Mouse (Mus musculus) olfactory bulb, adult 2 months (tissue): ENCODE measurements around the gene Adgre5. TPM values are rescaled to one million over a fixed set of nuclear protein-coding genes. Genes with fewer than 3 reads are reported as not detected.

Source experiments
- H3K27ac ChIP-seq: fragments of 200-500 bp; 2 replicates; pipeline ENCODE4 v1.5.1; 2012; ENCODE audit warnings: low read depth, low read length; ENCODE audit not compliant: insufficient read depth
- H3K4me1 ChIP-seq: fragments of 200-500 bp; 2 replicates; pipeline ENCODE4 v1.6.1; 2012; ENCODE audit warnings: low read length; ENCODE audit not compliant: control insufficient read depth, insufficient read depth
- H3K4me3 ChIP-seq: fragments of 200-500 bp; 2 replicates; pipeline ENCODE4 v1.5.1; 2012; ENCODE audit warnings: mild to moderate bottlenecking, low read depth, low read length, moderate library complexity; ENCODE audit not compliant: insufficient read depth
- CTCF ChIP-seq: fragments of 200-500 bp; IDR thresholded peaks from 2 replicates; pipeline ENCODE4 v1.5.1; 2012; ENCODE audit warnings: low read depth, mild to moderate bottlenecking, low read length, moderate library complexity; ENCODE audit not compliant: insufficient read depth
- POLR2A ChIP-seq: fragments of 200-500 bp; IDR thresholded peaks from 2 replicates; pipeline ENCODE4 v1.6.1; 2012; ENCODE audit warnings: mild to moderate bottlenecking, low read depth, low read length, moderate library complexity; ENCODE audit not compliant: insufficient read depth
- WGBS: fragments of 180-500 bp; shearing (Covaris S2); methylation state at CpG from one replicate; pipeline ENCODE4 v1.1.7; 2018; 5-methylcytosine and 5-hydroxymethylcytosine counted together
- polyA plus RNA-seq: library from polyadenylated mRNA; stranded (reverse); fragments of >200 nt; gene quantifications from 2 replicates; pipeline ENCODE4 v1.2.4, GENCODE M21; 2012; ENCODE audit warnings: low replicate concordance; ENCODE audit not compliant: missing spikeins, insufficient read depth, insufficient read length

The Adgre5 gene
- polyA plus RNA-seq, 1 experiment: not detected

GRCm38 (mm10) chr8:83772701-83773451, 31.8 kb upstream of the Adgre5 start:
- Histone ChIP-seq H3K27ac (no peak overlapping the region), H3K4me3 (no peak overlapping the region; the same call in 1 of the 2 replicates), H3K4me1 (peaks cover 16% of the 10 kb centered on the region)
- 14% methylated on average over 25 of the region's 25 CpGs for WGBS
- TF ChIP-seq CTCF: no peak
- no peak for TF ChIP-seq POLR2A

DNA sequence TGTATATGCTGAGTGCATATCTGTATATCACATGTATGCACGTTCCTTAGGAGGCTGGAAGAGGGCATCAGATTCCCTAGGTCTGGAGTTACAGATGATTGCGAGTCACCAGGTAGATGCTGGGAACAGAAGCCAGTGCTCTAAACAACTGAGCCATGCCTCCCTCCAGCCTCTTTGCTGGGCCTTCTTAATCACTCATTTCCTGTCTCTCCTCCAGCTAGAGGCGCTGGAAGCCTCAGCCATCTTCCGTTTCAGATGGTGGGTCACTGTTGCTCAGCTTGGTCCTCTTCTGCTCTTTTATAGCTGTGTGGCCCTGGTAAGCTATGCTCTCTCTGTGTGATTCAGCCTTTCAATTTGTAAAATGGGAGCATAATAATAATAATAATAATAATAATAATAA, 30.7 kb upstream of the Adgre5 start:
- 85% methylated on average over 4 of the region's 4 CpGs for WGBS
- Histone ChIP-seq H3K27ac (no peak overlapping the region), H3K4me3 (no peak overlapping the region), H3K4me1 (peaks cover 16% of the 10 kb centered on the region)
- no peak for TF ChIP-seq CTCF
- no peak for TF ChIP-seq POLR2A

DNA sequence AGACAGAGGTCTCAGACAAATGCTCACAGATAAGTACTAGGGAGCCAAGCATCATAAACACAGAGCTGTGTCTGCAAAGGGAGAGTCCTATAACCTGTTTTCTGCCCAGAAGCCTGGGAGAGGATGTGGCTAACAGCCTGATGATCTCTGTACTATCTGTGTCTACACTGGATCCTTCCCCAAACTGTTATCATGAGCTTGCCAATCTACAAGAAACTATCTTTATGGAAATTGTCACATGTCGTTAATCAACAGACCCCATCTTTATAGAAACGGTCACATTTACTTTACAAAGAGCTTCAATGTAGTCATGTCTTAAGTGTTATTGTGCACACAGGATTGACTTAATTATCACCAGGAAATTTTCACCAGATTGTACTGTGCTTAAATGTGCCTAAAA, 29.5 kb upstream of the Adgre5 start:
- 88% methylated on average over 2 of the region's 2 CpGs for WGBS
- H3K27ac ChIP-seq: no peak overlapping the region
- peaks cover 16% of the 10 kb centered on the region for H3K4me1 ChIP-seq
- no peak overlapping the region for H3K4me3 ChIP-seq
- TF ChIP-seq CTCF (no peak), POLR2A (no peak)

DNA sequence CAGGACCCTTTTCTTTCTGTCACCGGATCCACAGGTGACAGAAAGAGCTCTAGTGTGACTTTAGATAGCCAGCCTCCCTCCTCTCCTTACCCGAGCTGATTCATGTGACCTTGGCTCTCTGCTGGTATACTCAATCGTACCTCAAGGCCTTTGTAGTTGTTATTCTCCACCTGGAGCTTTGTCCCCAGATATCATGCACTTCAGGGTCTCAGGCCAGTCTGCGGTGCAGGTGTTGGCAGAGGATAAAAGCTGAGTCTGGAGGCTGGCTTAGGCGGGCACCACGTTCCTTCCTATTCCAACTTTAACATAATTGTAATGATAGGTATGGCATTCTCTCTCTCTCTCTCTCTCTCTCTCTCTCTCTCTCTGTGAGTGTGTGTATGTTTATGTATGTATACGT, 28.6 kb upstream of the Adgre5 start:
- Histone ChIP-seq H3K27ac (no peak overlapping the region), H3K4me1 (peaks cover 16% of the 10 kb centered on the region), H3K4me3 (no peak overlapping the region)
- 81% methylated on average over 7 of the region's 7 CpGs for WGBS
- TF ChIP-seq POLR2A (no peak), CTCF (no peak)

DNA sequence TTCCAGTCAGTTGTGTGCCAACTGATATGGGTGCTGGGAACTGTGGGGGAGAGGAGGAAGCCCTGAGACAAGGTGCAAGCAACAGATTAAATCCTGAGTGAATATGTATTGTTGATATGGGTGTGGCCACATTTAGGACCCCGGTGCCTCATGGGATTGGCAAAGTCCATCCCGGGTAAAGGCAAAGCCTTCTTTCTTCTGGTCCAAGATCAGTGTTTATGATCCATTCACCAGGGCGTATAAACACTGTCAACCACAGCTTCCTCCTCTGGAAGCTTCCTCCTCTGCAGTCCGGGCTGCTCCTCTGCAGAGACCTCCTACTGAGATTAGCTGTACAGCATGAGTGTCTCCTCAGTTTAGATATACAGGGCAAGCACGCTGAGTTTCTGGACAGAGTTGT, 27.4 kb upstream of the Adgre5 start:
- no peak for TF ChIP-seq POLR2A
- no peak for TF ChIP-seq CTCF
- Histone ChIP-seq H3K4me3 (no peak overlapping the region), H3K27ac (no peak overlapping the region), H3K4me1 (peaks cover 11% of the 10 kb centered on the region)
- 41% methylated on average over 5 of the region's 5 CpGs for WGBS

DNA sequence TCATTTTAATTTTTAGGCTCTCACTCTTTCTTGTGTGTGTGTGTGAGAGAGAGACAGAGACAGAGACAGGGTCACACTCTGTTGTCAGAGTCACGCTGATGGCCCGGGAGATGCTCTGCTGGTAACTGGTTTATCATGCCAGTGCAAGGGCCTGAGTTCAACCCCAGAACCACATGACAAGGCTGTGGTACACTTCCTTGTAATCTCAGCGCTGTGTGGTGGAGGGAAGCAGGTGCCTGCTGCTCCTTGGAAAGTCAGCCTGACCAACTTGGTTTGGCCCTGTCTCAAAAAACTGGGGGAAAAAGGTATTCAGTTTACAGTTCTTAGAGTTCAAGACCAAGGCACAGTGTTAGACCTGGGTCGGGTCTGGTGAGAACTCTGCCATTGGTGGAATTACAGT, 26.3 kb upstream of the Adgre5 start:
- WGBS: 92% methylated on average over 4 of the region's 4 CpGs
- TF ChIP-seq CTCF (no peak), POLR2A (no peak)

GRCm38 (mm10) chr8:83765663-83766062, 24.5 kb upstream of the Adgre5 start:
- H3K4me3 ChIP-seq: no peak overlapping the region
- no peak overlapping the region for H3K27ac ChIP-seq
- TF ChIP-seq POLR2A (no peak), CTCF (no peak)
- no peaks in the 10 kb centered on the region for H3K4me1 ChIP-seq

More for the DNA sequence above, 26.3 kb upstream of the Adgre5 start:
- no peak overlapping the region for H3K4me3 ChIP-seq
- peaks cover 1% of the 10 kb centered on the region for H3K4me1 ChIP-seq
- H3K27ac ChIP-seq: no peak overlapping the region

- Histone ChIP-seq H3K4me1 (no peaks in the 10 kb centered on the region), H3K4me3 (no peak overlapping the region), H3K27ac (no peak overlapping the region)
- TF ChIP-seq CTCF (no peak), POLR2A (no peak)
- 96% methylated on average over 2 of the region's 2 CpGs for WGBS
Observed at GRCm38 (mm10) chr8:83764717-83765116, 23.6 kb upstream of the Adgre5 start.

DNA sequence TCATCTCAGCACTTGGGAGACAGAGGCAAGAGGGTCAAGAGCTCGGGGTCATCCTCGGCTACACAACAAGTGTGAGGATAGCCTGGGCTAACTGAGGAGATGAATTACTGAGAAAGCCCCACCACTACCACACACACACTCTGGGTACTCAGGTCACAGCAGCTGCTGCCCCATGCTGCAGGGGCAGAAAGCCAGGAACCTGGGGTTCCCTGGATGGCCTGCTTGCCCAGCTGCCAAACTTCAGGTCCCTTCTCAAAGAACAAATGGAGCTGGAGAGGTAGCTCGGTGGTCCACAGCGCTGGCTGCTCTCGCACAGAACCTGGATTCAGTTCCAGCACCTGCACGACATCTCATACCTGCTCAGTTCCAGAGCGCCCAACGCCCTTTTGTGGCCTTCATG, 23.0 kb upstream of the Adgre5 start:
- no peak overlapping the region for H3K27ac ChIP-seq
- 95% methylated on average over 8 of the region's 8 CpGs for WGBS
- no peak overlapping the region for H3K4me3 ChIP-seq
- H3K4me1 ChIP-seq: no peaks in the 10 kb centered on the region
- TF ChIP-seq POLR2A: no peak
- no peak for TF ChIP-seq CTCF

- TF ChIP-seq CTCF: no peak
- TF ChIP-seq POLR2A: no peak
- 67% methylated on average over 2 of the region's 2 CpGs for WGBS
Observed at GRCm38 (mm10) chr8:83759231-83759759, 18.2 kb upstream of the Adgre5 start.

More at GRCm38 (mm10) chr8:83759231-83759759, 18.2 kb upstream of the Adgre5 start:
- Histone ChIP-seq H3K4me3 (no peak overlapping the region), H3K4me1 (no peaks in the 10 kb centered on the region), H3K27ac (no peak overlapping the region)
